Mouse (Mus musculus): ENCODE measurements around the gene Rae1. TPM values are rescaled to one million over a fixed set of nuclear protein-coding genes. Genes with fewer than 3 reads are reported as not detected.
A peak's percentile ranks its signal among the peaks of the same experiment; 100 is the strongest.

Rae1 gene
- total RNA-seq, 2 experiments from 2014 or later, result 55.8 to 61.1 TPM

- DNase-seq (ENCODE audit: extremely low spot score in 1 of 2, low spot score in 2 of 2), result no peak
These were observed 1.4 kb upstream of the Rae1 start for GRCm38 (mm10) chr2:172998478-172998877.

GRCm38 (mm10) chr2:173000285-173000652, 352 bp downstream of the Rae1 start:
- intact Hi-C loops (cut with DNase I), result loop anchor here (2.0 kb wide), 1 partner anchor 21 kb away; the partner anchor contains the start of gene Rbm38
- DNase-seq (ENCODE audit: extremely low spot score in 1 of 2, low spot score in 2 of 2), result no peak
- no peak for TF ChIP-seq CTCF (IDR thresholded peaks at IDR 0.05)
- peak overlapping the region; percentile 89 for H3K4me3 ChIP-seq
- peak overlapping the region; percentile 85 for H3K27ac ChIP-seq

More at GRCm38 (mm10) chr2:172998478-172998877, 1.4 kb upstream of the Rae1 start:
- TF ChIP-seq CTCF (IDR thresholded peaks at IDR 0.05), result no peak
- Histone ChIP-seq H3K4me3 (no peak overlapping the region), H3K27ac (no peak overlapping the region)
- intact Hi-C loops (cut with DNase I), result no loop called here

DNA sequence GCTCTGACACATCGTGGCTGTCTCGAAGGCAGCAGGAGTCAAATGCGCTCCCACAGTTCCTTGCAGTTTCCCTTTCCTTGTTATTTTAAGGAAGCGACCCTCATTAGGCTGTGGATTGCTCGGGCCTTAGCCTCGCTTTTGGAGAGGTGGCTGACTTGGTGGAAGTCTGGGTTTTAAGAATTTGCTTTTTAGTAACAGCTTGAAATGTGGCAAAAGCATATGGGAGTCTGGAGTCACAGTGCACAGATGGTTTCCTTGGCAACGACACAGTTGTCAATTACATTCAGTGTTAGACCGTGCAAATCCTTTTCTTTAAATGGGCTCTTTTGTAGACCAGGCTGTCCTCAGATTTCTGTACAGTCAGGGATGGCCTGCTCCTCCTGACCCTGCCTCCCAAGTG, 1.0 kb downstream of the Rae1 start:
- H3K27ac ChIP-seq, result no peak overlapping the region
- TF ChIP-seq CTCF (IDR thresholded peaks at IDR 0.05), result no peak
- intact Hi-C loops (cut with DNase I), result loop anchor here (2.0 kb wide), 1 partner anchor 20 kb away; the partner anchor contains the start of gene Rbm38
- DNase-seq (ENCODE audit: extremely low spot score in 1 of 2, low spot score in 2 of 2), result no peak
- peak overlapping the region; percentile 89 for H3K4me3 ChIP-seq

- no peak for TF ChIP-seq CTCF (IDR thresholded peaks at IDR 0.05)
- no peak for DNase-seq (ENCODE audit: extremely low spot score in 1 of 2, low spot score in 2 of 2)
- no peak overlapping the region for H3K27ac ChIP-seq
- H3K4me3 ChIP-seq, result no peak overlapping the region
- intact Hi-C loops (cut with DNase I), result no loop called here
These were observed 3.8 kb downstream of the Rae1 start for GRCm38 (mm10) chr2:173003737-173004136.

DNA sequence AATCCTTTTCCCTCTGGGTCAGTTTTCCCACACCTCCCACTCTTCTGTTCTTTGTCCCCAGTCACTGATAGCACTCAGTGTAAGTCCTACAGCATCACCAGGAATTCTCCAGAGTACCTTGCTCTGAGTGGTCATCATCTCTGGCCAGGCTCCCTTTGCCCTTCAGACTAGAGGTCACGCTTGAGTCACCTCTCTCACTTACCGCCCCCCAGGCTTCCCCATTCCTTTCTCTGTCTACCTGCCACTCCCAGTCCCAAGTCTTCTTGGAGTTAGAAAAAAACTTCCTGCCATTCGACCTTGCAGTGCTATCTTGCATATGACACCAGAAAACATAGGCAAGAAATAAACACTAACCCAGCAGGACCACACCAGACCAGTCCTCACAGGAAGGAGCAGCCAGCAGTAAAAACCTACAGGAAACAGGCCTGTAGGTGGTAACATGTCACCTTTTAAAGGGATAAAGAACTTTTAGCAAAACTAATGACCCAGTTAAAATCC, 10.4 kb downstream of the Rae1 start:
- H3K27ac ChIP-seq, result no peak overlapping the region
- no peak overlapping the region for H3K4me3 ChIP-seq
- intact Hi-C loops (cut with DNase I), result no loop called here
- no peak for DNase-seq (ENCODE audit: extremely low spot score in 1 of 2, low spot score in 2 of 2)
- no peak for TF ChIP-seq CTCF (IDR thresholded peaks at IDR 0.05)

- no peak for TF ChIP-seq CTCF (IDR thresholded peaks at IDR 0.05)
- no peak for DNase-seq (ENCODE audit: extremely low spot score in 1 of 2, low spot score in 2 of 2)
- H3K27ac ChIP-seq, result no peak overlapping the region
- intact Hi-C loops (cut with DNase I), result no loop called here
- H3K4me3 ChIP-seq, result no peak overlapping the region
These were observed 11.5 kb downstream of the Rae1 start for GRCm38 (mm10) chr2:173011440-173011839.

GRCm38 (mm10) chr2:173014741-173015287, 14.9 kb downstream of the Rae1 start:
- Histone ChIP-seq H3K4me3 (no peak overlapping the region), H3K27ac (no peak overlapping the region)
- intact Hi-C loops (cut with DNase I), result loop anchor here (5.0 kb wide), 1 partner anchor 67 kb away; no protein-coding TSS in a partner anchor
- no peak for DNase-seq (ENCODE audit: extremely low spot score in 1 of 2, low spot score in 2 of 2)
- no peak for TF ChIP-seq CTCF (IDR thresholded peaks at IDR 0.05)

DNA sequence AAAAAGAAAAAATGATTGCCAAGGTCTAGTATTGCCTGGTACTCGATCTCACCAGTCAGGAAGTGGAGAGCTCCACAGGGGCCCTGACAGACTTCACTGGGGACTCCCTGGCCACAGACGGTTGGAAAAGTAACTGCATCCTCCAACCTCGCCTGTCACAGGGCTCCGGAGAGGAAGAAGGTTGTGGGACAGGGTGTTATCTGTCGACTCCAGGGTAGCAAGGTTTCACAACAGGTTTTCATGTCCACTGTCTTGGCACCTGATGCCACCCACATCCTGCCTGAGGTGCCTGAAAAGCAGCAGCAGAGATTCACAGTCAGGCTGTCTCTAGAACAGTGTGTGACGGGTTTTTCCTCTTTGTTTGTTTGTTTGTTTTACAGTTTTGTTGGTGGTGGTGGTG, 18.0 kb downstream of the Rae1 start:
- Histone ChIP-seq H3K27ac (no peak overlapping the region), H3K4me3 (no peak overlapping the region)
- DNase-seq (ENCODE audit: extremely low spot score in 1 of 2, low spot score in 2 of 2), result no peak
- no peak for TF ChIP-seq CTCF (IDR thresholded peaks at IDR 0.05)
- intact Hi-C loops (cut with DNase I), result loop anchor here (5.0 kb wide), 1 partner anchor 64 kb away; no protein-coding TSS in a partner anchor

DNA sequence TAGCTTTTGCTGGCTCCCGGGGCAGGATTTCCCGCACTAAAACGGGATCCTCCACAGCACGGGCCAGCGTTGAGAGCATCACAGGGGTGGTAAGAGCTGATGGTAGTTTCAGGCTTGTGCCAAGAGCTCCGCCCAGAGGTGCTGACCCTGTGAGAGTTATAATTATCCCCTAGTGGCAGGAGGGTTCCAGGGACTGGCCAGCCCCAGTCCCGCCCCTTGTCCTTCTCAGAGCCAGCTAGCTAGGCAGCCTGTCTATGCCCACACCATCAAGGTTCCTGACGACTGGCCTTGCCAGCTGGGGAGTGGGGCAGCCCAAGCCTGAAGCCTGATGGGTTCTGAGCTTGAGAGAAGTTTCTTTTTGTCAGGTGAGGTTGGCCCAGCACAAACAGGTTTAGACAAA, 18.7 kb downstream of the Rae1 start:
- TF ChIP-seq CTCF (IDR thresholded peaks at IDR 0.05), result no peak
- Histone ChIP-seq H3K27ac (no peak overlapping the region), H3K4me3 (no peak overlapping the region)
- DNase-seq (ENCODE audit: extremely low spot score in 1 of 2, low spot score in 2 of 2), result no peak
- intact Hi-C loops (cut with DNase I), result loop anchor here (5.0 kb wide), 1 partner anchor 64 kb away; no protein-coding TSS in a partner anchor

- no peak for TF ChIP-seq CTCF (IDR thresholded peaks at IDR 0.05)
- no peak for DNase-seq (ENCODE audit: extremely low spot score in 1 of 2, low spot score in 2 of 2)
- Histone ChIP-seq H3K27ac (no peak overlapping the region), H3K4me3 (peak overlapping the region; percentile 45)
- intact Hi-C loops (cut with DNase I), result loop anchor here (5.0 kb wide), 1 partner anchor 63 kb away; no protein-coding TSS in a partner anchor
These were observed 19.4 kb downstream of the Rae1 start for GRCm38 (mm10) chr2:173019322-173019721.

- DNase-seq (ENCODE audit: extremely low spot score in 1 of 2, low spot score in 2 of 2), result peak; percentile 74 to 83
- H3K4me3 ChIP-seq, result peak overlapping the region; percentile 45
- H3K27ac ChIP-seq, result no peak overlapping the region
- no peak for TF ChIP-seq CTCF (IDR thresholded peaks at IDR 0.05)
- intact Hi-C loops (cut with DNase I), result loop anchor here (2.0 to 5.0 kb wide), 3 partner anchors 19 to 153 kb away; partner anchors contain the start of gene Rae1
These were observed 19.9 kb downstream of the Rae1 start for GRCm38 (mm10) chr2:173019790-173020189.

GRCm38 (mm10) chr2:173020430-173020829, 20.5 kb downstream of the Rae1 start, which contains the start of gene Rbm38:
Rbm38 (plus strand) TSS chr2:173020498.
- no peak for TF ChIP-seq CTCF (IDR thresholded peaks at IDR 0.05)
- intact Hi-C loops (cut with DNase I), result loop anchor here (2.0 to 5.0 kb wide), 2 partner anchors 20 to 152 kb away; partner anchors contain the start of gene Rae1

More at GRCm38 (mm10) chr2:173020430-173020829, 20.5 kb downstream of the Rae1 start, which contains the start of gene Rbm38:
- Histone ChIP-seq H3K4me3 (peak within 1 kb of the TSS; percentile 45), H3K27ac (no peak within 1 kb of the TSS)
- DNase-seq (ENCODE audit: extremely low spot score in 1 of 2, low spot score in 2 of 2), result no peak
